Mouse (Mus musculus) midbrain, postnatal 0 days (tissue): ENCODE data around the gene Kcnab1. TPM values are rescaled to one million over a fixed set of nuclear protein-coding genes. Genes with fewer than 3 reads are reported as not detected.
A peak's percentile ranks its signal among the peaks of the same experiment; 100 is the strongest.

Source experiments
- ATAC-seq: fragments of 200-750 bp; cut with Nextera tagmentation; 2 replicates; pipeline ENCODE4 v1.8.0; 2017; ENCODE audit warnings: moderate number of reproducible peaks, mild to moderate bottlenecking, moderate TSS enrichment, moderate library complexity; ENCODE audit not compliant: low FRiP score
- DNase-seq: peaks from one replicate; pipeline ENCODE4 v3.0.0-alpha.2; 2015; ENCODE audit warnings: low spot score
- H3K27ac ChIP-seq: fragments of 300-500 bp; sonication (generic); 2 replicates; pipeline ENCODE4 v1.5.1; 2014; ENCODE audit warnings: low read depth, mild to moderate bottlenecking, low read length, mixed read lengths
- H3K27me3 ChIP-seq: fragments of 300-500 bp; sonication (generic); 2 replicates; pipeline ENCODE4 v1.6.1; 2014; ENCODE audit warnings: low read length, control low read depth, mixed read lengths; ENCODE audit not compliant: insufficient read depth
- H3K36me3 ChIP-seq: fragments of 300-500 bp; sonication (generic); 2 replicates; pipeline ENCODE4 v1.6.1; 2014; ENCODE audit warnings: low read length, control low read depth, mixed read lengths; ENCODE audit not compliant: insufficient read depth
- H3K4me1 ChIP-seq: fragments of 300-500 bp; sonication (generic); 2 replicates; pipeline ENCODE4 v1.6.1; 2014; ENCODE audit warnings: mild to moderate bottlenecking, control low read depth, antibody characterized with exemption, low read length, mixed read lengths; ENCODE audit not compliant: insufficient read depth
- H3K4me2 ChIP-seq: fragments of 300-500 bp; sonication (generic); 2 replicates; pipeline ENCODE4 v1.6.1; 2014; ENCODE audit warnings: low read depth, mild to moderate bottlenecking, low read length, mixed read lengths; ENCODE audit not compliant: poor library complexity, severe bottlenecking
- H3K4me3 ChIP-seq: fragments of 300-500 bp; sonication (generic); 2 replicates; pipeline ENCODE4 v1.5.1; 2014; ENCODE audit warnings: low read depth, mild to moderate bottlenecking, low read length, moderate library complexity
- H3K9ac ChIP-seq: fragments of 300-500 bp; sonication (generic); replicated peaks from 2 replicates; pipeline ENCODE4 v1.6.1; 2014; ENCODE audit warnings: mild to moderate bottlenecking, low read length, moderate library complexity, mixed read lengths; ENCODE audit not compliant: poor library complexity, severe bottlenecking
- H3K9me3 ChIP-seq: fragments of 300-500 bp; sonication (generic); 2 replicates; pipeline ENCODE4 v1.6.1; 2016; ENCODE audit warnings: low read length, control low read depth
- CTCF ChIP-seq: IDR thresholded peaks from 2 replicates; pipeline ENCODE4 v1.5.1; 2016; ENCODE audit warnings: antibody characterized with exemption, mild to moderate bottlenecking
- WGBS: fragments of 180-500 bp; shearing (Covaris S2); extraction: QIAGEN DNeasy Blood & Tissue Kit; methylation state at CpG from one replicate; pipeline ENCODE4 v1.1.7; 2014; 5-methylcytosine and 5-hydroxymethylcytosine counted together
- polyA plus RNA-seq: library from polyadenylated mRNA; unstranded; fragments of >200 nt; fragmentation: Nextera tagmentation; extraction: Ambion mirVana; gene quantifications from 2 replicates; pipeline ENCODE4 v1.2.1, GENCODE M21; 2015
- total RNA-seq: library from RNA; depleted of rRNA; stranded (reverse); fragments of >200 nt; gene quantifications from 2 replicates; pipeline ENCODE4 v1.2.3, GENCODE M21; 2014

Gene Kcnab1
- total and polyA plus RNA-seq, 2 experiments from 2014 or later = 7.1 to 8.8 TPM

GRCm38 (mm10) chr3:65315837-65316236 lies 206.7 kb downstream of the Kcnab1 start:
- Histone ChIP-seq H3K9ac (no peak overlapping the region), H3K27me3 (no peaks in the 10 kb centered on the region), H3K9me3 (no peaks in the 10 kb centered on the region), H3K4me1 (no peaks in the 10 kb centered on the region), H3K4me3 (no peak overlapping the region), H3K27ac (no peak overlapping the region), H3K36me3 (no peaks in the 10 kb centered on the region), H3K4me2 (no peak overlapping the region)
- no peak for TF ChIP-seq CTCF
- no peak for DNase-seq
- WGBS = 72% methylated on average over 6 of the region's 6 CpGs
- ATAC-seq = no peak

GRCm38 (mm10) chr3:65316738-65317137 lies 207.6 kb downstream of the Kcnab1 start:
- no peak for DNase-seq
- TF ChIP-seq CTCF = 0 out of 2 replicates have a peak, but pooled peaks have one; percentile 23
- H3K4me1 ChIP-seq = no peaks in the 10 kb centered on the region
- ATAC-seq = no peak
- no peak overlapping the region for H3K4me3 ChIP-seq
- H3K36me3 ChIP-seq = no peaks in the 10 kb centered on the region
- no peaks in the 10 kb centered on the region for H3K9me3 ChIP-seq
- no peak overlapping the region for H3K27ac ChIP-seq
- no peak overlapping the region for H3K9ac ChIP-seq
- H3K4me2 ChIP-seq = no peak overlapping the region
- no peaks in the 10 kb centered on the region for H3K27me3 ChIP-seq

- peak; percentile 50 for DNase-seq
- no peak for ATAC-seq
- no peaks in the 10 kb centered on the region for H3K27me3 ChIP-seq
- no peak overlapping the region for H3K27ac ChIP-seq
- H3K36me3 ChIP-seq = no peaks in the 10 kb centered on the region
- no peak overlapping the region for H3K4me2 ChIP-seq
- WGBS = 47% methylated on average over 10 of the region's 10 CpGs
- no peak overlapping the region for H3K4me3 ChIP-seq
- H3K9ac ChIP-seq = no peak overlapping the region
- peak; percentile 59 for TF ChIP-seq CTCF
- H3K9me3 ChIP-seq = no peaks in the 10 kb centered on the region
- no peaks in the 10 kb centered on the region for H3K4me1 ChIP-seq
Observed at GRCm38 (mm10) chr3:65317876-65318537, 208.8 kb downstream of the Kcnab1 start.

DNA sequence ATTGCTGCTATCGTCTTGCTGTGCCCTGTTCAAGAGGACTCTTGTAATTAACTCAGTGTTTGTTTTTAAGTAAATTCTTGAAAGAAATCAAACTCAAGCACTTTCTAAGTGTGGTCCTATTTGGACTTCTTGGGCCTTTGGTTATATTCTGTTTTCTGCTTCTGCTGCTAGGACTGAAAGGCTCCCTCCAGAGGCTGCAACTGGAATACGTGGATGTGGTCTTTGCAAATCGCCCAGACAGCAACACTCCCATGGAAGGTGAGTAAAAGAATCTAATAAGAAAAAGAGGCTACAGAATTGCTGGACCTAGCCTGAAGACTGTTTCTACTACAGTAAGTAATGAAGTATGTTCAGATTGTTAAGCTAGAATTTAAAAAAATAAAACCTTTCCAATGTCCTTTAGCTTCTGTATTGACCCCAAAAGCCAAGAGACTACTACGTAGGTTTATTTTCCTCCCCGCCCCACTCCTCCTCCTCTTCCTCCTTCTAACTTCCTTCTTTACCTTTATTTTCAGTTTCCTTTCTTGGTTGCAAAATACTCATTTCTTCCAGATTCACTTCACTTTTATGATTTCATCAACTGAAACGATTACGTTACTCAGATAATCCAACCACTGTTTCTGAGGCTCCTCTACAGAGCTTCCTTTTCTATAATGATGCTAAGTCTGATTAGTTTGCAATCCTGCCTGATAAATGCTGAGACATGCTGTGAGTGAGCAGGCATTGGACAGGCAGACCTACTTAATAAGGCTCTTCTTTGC lies 210.2 kb downstream of the Kcnab1 start:
- H3K4me3 ChIP-seq = no peak overlapping the region
- peak; percentile 68 for TF ChIP-seq CTCF
- ATAC-seq = no peak
- 70% methylated on average over 7 of the region's 7 CpGs for WGBS
- H3K27me3 ChIP-seq = no peaks in the 10 kb centered on the region
- H3K27ac ChIP-seq = no peak overlapping the region
- no peaks in the 10 kb centered on the region for H3K9me3 ChIP-seq
- peak; percentile 42 for DNase-seq
- no peaks in the 10 kb centered on the region for H3K36me3 ChIP-seq
- H3K9ac ChIP-seq = no peak overlapping the region
- H3K4me2 ChIP-seq = no peak overlapping the region
- no peaks in the 10 kb centered on the region for H3K4me1 ChIP-seq

- no peak for TF ChIP-seq CTCF
Observed at GRCm38 (mm10) chr3:65320990-65321389, 211.8 kb downstream of the Kcnab1 start.

More at GRCm38 (mm10) chr3:65320990-65321389, 211.8 kb downstream of the Kcnab1 start:
- Histone ChIP-seq H3K27me3 (no peaks in the 10 kb centered on the region), H3K9ac (no peak overlapping the region), H3K4me3 (no peak overlapping the region), H3K4me2 (no peak overlapping the region), H3K4me1 (no peaks in the 10 kb centered on the region), H3K9me3 (no peaks in the 10 kb centered on the region), H3K27ac (no peak overlapping the region), H3K36me3 (no peaks in the 10 kb centered on the region)
- ATAC-seq = no peak
- 83% methylated on average over 4 of the region's 4 CpGs for WGBS
- no peak for DNase-seq
